Mouse (Mus musculus): ENCODE data around the gene Bach1.

DNA sequence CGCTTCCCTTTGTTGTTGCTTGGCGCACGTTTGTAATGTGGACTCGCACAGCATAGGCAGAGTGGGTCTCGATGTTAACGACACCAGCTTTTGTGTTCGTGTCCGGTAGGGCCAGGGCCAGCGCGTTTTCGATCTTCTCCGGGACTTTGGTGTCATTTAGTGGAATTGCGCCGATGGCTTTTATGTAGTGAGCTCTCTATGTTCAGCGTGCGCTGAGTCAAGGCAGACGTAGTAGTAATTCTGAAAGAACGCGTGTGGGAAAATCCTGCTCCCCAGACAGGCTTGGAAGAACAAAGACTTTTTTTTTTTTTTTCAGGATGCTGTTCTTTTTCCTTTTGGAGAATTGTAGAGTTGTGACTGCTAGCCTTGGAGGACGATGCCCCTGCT is 554 bp downstream of the Bach1 start:
- TF ChIP-seq CTCF (IDR thresholded peaks at IDR 0.05; ENCODE audit: extremely low read depth, insufficient read length, insufficient replicate concordance, low read depth, low read length) (no peak), POLR2A (IDR thresholded peaks at IDR 0.05; ENCODE audit: low read depth, low read length) (no peak)
